Mouse (Mus musculus): ENCODE results near the gene AL732309.1.
"Not testable (repeated sequence)": the region's sequence is repeated elsewhere in the genome, so short reads cannot be mapped to it uniquely, and the experiment has no call there.

AL732309.1 gene

DNA sequence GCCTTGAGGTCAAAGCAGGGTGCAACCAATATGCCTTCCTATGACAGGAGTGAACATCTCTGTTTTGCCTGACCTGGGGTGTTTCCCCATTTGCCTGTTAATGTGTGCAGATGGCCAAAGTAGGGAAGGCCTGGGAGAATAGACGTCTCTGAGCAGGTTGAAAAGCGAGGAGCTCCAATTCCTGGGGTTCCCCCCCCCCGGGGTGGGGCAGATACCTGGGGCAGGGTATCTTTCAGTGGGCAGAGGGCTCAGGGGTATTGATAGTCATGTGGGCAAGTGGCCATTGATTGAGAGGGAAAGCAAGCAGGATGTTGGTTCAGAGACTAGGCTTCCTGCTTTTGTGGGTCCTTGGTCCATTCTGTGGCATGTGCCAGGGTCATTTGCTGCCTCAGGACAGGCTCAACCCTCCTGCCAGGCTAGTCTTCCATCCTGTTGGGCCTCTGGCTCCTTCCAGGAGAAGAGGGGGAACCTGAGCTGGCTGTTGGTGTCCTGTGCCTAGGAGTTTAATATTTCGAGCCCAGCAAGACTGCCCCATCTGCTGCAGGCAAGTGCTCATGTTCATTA, 21.2 kb upstream of the AL732309.1 start:
- DNase-seq (ENCODE audit: low read depth, low spot score) = no peak

DNA sequence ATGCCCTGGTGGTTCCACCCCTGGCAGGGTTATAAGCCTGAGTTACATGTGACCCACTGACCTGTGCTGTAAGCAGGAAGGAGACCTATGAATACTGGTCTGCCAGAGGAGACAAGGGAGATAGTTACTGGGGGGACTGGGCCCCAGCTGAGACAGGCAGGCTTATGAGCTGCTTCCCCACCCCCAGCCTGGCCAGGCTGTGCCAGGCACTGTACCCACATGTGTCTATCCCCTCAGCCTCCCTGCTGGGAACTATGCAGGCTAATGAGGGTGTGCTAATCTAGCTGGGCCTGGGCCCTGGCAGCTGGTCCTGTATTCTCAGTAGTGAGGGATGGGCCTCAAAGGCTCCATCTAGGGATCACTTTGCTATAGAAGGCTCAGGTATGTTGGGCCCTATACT, 20.6 kb upstream of the AL732309.1 start:
- no peak for DNase-seq (ENCODE audit: low read depth, low spot score)

DNA sequence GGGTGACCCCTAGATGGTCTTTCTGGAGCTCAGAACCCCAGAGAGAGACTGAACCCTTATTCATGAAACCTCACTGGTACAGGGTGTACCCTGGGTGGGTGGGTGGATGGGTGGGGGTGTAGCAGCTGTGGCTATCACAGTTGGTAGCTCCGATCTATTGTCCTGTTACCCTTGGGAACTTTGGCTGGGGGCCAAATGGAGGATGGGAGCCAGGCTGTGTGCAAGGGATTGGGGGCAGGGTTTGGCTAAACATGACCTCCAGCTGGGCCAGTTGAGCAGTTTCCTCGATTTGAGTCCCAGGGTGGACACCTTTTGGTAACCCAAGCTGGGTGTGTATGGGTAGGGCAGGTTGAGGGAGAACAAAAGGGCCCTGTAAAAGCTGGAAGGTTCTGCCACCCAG, 20.1 kb upstream of the AL732309.1 start:
- no peak for DNase-seq (ENCODE audit: low read depth, low spot score)

DNA sequence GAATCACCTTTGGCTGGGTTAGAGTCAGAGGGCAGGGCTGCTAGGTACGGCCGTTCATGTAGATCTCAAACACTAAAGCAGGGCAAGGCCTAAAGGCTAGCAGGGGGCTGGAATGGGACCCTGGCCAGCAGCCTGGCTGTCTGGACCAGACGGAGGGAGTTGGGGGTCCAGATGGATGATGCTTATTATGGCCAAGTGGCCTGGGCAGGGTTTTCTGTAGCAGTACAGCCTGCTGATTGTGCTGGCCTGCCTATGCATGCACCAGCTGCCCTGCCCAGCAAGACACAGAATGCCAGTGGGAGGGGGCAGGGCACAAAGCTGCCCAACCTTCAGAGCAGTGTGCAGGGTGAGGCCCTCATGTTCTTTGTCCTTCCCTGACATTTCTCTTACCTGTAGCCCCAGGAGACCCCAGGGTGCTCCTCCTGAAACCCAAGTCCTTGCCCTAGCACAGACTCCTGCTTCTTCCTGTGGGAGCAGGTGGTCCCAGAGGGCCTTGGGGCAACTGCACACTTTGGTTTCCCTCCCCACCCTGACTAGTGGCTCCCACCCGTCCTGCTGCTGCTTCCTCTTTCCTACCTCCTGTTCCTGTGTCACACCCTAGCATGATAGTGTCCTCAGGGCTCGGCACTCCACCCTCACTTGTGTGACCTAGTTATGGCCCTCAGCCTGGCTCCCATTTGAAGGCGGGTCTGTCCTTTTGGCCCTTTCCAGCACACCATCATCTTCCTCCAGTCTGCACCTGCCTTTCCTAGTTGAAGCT, 19.4 kb upstream of the AL732309.1 start:
- no peak for DNase-seq (ENCODE audit: low read depth, low spot score)

DNA sequence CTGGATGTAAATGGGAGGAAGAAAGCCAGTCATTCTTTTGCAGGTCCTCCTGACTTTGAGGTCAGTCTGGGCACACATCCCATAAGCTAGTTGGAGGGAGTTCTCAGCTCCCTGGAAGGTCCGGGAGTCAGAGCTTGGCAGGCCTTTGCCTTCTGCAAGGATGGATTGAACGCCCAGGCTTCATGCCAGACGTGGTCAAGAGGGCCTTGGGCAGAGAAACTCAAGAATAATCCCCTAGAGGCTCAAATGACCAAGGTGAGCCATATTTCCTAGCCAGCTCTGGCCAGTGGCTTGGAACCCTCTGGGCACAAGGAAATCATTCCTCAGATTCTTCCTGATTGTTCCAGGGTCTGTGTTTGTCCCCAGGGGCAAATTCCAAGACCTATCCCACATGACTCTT, 18.2 kb upstream of the AL732309.1 start:
- no peak for DNase-seq (ENCODE audit: low read depth, low spot score)

DNA sequence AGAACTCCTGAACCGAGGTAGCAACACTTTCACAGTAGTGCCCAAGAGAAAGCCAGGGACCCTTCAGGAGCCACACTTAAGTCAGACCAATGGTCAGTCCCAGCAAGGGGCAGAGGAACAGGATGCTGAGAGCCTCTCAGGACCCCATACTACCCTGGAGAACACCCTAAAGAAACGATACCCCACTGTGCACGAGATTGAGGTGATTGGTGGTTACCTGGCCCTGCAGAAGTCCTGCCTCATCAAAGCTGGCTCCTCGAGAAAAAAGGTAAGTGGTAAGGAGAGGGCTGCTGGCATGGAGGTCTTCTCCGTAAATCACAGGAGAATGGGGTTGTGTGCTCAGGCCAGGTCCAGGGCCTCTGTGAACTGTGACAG, 17.6 kb upstream of the AL732309.1 start:
- no peak for DNase-seq (ENCODE audit: low read depth, low spot score)

DNA sequence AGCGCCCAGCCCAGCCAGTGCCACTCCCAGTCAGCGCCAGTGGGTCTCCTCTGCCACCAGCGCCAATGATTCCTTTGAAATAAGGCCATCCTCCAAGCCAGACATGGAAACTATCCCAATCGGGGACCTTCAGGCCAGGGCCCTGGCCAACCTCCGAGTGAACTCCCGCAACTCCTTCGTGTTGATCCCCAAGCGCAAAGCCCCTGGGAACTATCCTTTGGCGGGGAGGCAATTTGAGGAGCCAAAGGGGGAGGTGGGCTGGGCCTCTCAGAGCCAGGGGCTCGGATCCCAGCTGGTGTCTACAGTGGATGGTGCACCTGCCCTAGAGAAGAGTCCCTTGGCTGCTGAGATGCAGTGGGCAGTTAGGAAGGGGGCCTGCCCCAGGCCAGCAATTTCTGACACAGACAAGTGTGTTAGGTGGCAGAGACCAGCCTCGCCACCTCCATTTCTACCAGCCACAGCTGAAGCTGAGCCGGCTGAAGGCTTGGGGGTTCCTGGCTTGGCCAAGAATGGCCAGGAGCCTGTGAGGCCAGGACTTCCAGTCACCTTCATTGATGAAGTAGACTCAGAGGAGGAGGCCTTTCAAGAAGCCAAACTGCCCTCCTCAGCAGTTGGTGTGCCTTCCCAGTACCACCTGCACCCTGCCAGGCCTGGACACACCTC, 17.1 kb upstream of the AL732309.1 start:
- DNase-seq (ENCODE audit: low read depth, low spot score) = no peak

DNA sequence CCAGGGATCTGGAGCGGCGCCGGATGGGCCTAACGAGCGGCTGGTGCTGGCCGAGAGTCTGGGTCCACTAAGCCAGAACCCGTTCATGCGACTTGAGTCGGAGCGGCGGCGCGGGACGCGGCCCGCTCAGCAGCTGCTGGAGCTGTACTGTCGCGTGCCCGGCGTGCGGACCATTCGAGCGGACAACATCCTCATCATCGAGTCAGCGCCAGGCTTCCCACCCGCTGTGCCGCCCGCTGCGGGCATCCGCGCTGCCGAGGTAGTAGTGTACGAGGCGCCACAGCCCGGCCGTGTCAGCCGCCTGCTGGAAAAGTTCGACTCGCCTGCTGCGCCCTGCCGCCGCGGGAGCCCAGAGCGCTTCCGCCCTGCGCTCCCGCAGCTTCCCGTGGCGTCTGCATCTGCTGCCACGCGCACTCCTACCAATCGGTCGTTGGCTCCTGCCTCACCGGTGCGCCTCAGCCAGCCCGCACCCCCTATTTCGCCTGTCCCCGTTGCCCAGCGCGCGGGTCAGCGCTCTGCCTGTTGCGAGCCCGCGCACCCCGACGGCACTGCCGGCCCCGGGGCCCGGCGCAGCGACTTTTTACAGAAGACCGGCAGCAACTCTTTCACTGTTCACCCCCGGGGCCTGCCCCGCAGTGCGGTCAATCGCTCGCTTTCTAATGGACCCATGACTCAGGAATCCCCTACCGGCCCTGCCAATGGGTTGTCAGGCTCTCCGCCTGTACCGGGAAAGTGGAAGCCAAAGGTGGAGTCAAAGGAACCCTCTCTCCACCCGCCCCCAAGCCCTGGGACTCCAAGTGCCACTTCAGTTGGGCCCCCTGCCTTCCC, 16.3 kb upstream of the AL732309.1 start:
- no peak for DNase-seq (ENCODE audit: low read depth, low spot score)

DNA sequence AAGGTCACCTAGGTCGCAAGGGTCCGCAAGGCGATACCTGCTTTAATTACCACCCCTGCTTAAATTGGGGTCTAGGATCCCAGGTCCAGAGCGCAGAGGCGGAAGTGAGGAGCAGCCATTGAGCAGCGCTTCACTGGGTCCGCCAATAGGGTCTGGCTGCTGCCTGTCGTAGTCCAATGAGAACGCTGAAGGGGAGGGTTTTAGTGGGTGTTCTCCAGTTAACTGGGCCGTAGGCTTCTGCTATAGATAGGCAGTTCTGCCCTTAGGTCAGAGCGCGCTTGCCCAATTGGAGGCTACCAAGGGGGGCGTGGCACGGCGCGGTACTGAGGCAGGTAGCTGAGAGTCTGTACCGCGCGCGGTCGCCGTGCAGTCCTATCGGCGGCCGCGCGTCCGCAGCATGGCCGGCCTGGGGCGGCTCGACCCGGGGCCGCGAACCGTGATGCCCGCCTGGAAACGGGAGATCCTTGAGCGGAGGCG, 15.7 kb upstream of the AL732309.1 start, which contains the start of gene Tprn:
Gene Tprn, plus strand, starts transcription at position 328 of the 477 bp plus-strand sequence.
- DNase-seq (ENCODE audit: low read depth, low spot score) = peak; percentile 91

DNA sequence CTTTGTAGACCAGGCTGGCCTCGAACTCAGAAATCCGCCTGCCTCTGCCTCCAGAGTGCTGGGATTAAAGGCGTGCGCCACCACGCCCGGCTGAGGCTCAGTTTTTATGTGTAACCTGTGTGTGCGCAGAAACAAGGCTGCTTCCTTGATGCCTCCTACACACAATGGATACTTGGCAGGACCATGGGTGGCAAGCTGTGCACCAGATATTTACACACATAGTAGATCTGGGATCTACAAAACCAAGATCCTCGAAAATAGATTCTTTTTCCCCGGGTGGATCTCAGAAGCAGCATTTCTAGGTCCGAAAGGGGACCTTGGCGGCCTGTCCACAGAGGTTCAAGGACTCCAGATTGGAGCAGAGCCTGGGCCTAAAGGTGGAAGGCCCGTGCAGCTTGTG, 15.2 kb upstream of the AL732309.1 start:
- no peak for DNase-seq (ENCODE audit: low read depth, low spot score)

DNA sequence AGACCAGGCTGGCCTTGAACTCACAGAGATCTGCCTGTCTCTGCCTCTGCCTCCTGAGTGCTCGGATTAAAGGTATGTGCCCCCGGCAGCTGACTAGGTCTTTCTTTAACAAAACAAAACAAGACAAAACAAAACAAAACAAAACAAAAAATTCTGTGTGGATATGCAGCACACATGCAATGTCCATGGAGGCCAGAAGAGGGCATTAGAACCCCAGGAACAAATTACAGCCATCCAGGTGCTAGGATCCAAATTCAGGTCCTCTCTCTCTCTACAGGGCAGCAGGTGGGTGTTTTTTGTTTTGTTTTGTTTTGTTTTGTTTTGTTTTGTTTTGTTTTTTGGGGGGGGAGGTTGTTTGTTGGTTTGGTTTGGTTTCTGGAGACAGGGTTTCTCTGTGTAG, 12.2 kb upstream of the AL732309.1 start:
- DNase-seq (ENCODE audit: low read depth, low spot score) = no peak

DNA sequence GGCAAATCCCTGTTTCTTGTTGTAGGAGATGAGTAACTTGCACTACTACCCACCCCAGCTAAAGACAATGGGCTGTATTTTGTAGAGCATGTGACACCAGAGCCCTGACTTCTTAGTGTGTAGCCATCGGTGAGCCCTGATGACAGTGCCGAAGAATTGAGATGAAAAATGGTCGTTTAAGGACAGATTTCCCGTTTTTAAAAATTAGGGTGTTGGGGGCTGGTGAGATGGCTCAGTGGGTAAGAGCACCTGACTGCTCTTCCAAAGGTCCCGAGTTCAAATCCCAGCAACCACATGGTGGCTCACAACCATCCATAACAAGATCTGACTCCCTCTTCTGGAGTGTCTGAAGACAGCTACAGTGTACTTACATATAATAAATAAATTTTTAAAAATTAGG, 10.6 kb upstream of the AL732309.1 start:
- DNase-seq (ENCODE audit: low read depth, low spot score) = not testable (repeated sequence)

DNA sequence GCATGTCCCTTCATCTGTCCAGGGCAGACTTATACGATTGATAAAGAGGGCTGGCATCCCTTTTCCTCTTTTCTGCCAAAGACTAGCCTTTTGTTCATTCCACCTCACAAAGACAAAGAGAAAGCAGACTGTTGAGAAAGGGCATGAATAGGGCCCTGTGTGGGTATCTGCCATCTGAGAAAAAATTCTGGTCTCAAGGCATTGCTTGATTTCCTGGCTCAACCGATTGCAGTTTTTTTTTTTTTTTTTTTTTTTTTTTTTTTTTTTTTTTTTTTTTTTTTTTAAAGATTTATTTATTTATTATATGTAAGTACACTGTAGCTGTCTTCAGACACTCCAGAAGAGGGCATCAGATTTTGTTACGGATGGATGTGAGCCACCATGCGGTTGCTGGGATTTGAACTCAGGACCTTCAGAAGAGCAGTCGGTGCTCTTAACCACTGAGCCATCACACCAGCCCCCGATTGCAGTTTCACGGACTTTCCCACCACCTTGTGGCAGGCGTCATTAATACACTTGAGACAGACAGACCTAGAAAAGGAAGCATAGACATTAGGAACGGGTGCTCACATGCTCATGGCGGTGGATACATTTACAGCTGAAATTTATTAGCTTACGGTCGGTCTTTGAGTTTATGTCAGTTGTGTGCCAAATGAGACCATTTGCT, 9.9 kb upstream of the AL732309.1 start:
- DNase-seq (ENCODE audit: low read depth, low spot score) = not testable (repeated sequence)

DNA sequence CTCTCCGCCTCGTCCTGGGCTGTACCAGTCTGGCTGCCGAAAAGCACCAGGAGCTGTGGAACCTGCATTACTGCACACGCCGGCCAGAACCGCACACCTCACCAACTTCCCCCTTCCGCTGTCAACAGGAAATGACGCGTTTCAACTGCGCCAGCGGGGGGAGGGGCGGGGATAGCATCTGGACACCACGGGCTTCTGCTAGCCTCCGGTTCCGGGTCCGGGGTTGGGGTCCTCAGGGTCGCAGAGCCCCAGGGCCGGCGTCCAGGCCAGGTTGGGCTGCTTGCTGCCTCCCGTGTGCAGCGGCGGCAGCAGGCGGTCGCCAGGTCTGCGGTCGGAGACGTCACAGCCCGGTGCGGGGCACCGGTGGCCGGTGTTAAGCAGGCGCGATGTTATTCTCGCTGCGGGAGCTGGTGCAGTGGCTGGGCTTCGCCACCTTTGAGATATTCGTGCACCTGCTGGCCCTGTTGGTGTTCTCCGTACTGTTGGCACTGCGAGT, 8.7 kb upstream of the AL732309.1 start, which contains the start of gene Tmem203:
Gene Tmem203, plus strand, starts transcription at position 156 of the 496 bp plus-strand sequence.
- DNase-seq (ENCODE audit: low read depth, low spot score) = peak; percentile 80

DNA sequence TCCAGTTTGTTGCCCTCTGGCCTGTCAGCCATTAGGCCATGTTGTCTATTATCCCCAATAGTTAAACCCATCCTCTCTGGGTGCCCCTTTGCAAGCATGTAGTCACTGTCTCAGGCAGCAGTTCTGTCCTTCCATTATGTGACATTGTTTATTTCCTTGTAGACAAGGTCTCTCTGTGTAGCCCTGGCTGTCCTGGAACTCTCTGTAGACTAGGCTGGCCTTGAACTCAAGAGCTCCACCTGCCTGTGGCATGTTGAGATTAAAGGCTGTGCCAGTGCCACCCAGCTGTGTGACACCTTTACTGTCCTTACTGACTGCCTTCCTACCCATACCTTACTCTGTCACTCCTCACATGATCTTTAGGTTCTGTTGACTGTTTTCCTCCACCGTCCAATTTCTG, 5.7 kb upstream of the AL732309.1 start:
- DNase-seq (ENCODE audit: low read depth, low spot score) = no peak

DNA sequence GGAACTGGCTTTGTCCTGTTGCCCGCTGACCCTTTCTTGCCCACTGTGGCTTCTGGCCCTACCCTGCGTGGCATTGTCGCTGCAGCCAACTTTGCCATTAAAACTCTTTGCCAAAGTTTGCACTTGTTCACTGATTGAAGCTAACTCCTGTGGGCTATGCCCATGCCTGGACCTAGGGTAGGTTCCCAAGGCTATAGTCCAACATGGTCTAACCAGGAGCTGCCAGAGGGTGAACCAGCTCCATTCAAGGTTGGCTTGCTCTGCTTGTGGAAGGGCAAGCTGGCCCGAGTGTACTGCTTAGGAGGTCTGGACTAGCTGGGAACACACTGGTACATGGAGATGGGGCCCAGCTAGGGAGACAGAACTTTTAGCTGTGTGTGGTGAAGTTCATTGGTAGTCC, 2.5 kb downstream of the AL732309.1 start:
- DNase-seq (ENCODE audit: low read depth, low spot score) = no peak

DNA sequence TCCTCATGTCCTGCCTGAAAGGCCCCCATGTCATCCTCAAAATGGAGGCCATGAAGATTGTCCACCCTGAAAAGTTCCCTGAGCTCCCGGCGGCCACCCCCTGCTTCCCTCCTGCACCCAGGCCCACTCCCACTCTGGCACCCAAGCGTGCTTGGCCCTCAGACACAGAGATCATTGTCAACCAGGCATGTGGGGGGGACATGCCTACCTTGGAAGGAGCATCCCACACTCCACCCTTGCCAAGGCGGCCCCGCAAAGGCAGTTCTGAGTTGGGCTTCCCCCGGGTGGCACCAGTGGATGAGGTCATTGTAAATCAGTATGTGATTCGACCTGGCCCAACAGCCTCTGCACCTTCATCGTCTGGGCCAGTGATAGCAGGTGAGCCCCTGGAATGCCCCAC, 3.3 kb downstream of the AL732309.1 start:
- DNase-seq (ENCODE audit: low read depth, low spot score) = no peak

DNA sequence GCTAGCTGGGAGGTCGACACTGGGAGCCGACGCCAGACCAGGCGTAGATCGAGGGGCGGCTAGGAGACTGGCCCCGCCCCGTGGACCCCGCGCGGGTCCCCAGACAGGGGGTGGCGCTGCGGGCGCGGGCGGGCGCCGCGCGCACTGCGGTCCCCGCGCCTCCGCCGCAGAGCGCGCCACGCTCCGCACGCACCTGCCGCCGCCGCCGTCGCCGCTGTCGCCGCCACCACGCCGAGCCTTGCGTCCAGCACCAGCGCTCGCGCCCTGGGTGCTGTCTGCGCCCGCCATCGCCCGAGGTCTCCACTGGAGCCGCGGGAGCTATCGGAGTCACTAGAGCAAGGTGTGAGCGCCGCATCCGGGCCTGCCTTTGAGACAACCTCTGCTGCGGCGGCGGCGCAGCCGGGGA, 4.6 kb downstream of the AL732309.1 start, which contains the start of the genes Rnf208 and Cysrt1:
Gene Rnf208, plus strand, starts transcription at position 155 of the 406 bp plus-strand sequence.
Gene Cysrt1, minus strand, starts transcription at position 352 of the 406 bp plus-strand sequence.
- DNase-seq (ENCODE audit: low read depth, low spot score) = no peak

DNA sequence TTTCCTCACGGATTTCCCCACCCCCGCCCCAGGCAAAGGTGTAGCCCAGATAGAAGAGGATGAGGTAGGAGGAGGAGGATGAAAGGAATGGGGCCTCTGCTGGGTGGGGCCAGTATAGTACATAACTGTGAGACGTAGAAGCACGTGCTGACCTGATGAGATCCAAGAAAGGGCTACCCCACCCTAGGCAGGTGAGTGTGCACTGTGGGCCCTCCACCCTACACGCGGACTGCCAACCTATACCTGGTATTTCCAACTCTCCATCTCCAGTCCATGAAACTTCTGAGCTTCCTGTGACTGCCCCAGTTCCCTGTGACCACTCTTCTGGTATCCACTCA, 5.3 kb downstream of the AL732309.1 start:
- no peak for DNase-seq (ENCODE audit: low read depth, low spot score)

DNA sequence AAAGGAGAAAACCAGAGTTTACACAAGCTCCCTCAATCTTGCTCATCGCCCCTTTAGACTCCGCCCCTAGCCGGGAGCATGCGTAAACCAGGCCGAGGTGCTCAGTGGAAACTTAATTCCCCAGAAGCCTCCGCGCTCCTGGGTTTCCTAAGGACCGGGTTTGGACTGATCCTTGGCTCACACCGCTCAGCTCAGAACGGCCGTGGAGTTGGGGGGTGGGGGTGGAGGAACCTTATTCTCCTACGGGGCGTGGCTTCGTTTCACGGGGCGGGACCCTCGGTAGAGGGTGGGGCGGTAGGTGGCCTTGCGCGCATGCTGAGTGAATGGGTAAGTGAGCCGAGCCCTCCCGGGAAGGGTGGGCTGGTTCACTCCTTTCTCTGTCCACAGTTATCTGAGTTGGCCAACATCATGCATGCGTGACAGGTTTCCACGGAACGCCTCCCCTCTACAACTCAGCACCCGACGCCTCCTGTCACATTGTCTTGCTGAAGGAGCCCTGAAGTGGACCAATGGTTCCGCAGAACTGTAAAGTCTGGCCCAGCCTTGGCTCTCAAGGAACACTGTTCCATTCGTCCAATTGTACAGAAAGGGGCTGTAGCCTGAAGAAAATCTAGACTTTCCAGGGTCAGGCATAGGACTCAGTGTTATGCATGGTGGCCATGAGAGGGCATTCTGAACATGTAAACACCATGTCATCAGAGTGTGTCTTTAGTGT, 5.8 kb downstream of the AL732309.1 start:
- no peak for DNase-seq (ENCODE audit: low read depth, low spot score)

All from c-Kit-negative CD71-positive TER-119-positive erythroid progenitor cells, embryonic 14.5 days (primary cell).